Comparison of ENCODE assay signal across 18 mouse cellular contexts in genomic region chr17:87285731-87286465, GRCm38 (mm10). TPM values are rescaled to one million over a fixed set of nuclear protein-coding genes. Genes with fewer than 3 reads are reported as not detected.
DNase-seq lines count a peak whose midpoint lies in the region; ATAC-seq and TF ChIP-seq lines count a peak whose summit lies in the region.
"Had no signal": no experiment of that assay in that cellular context is flagged by ENCODE, and none has a peak within 500 bp of the region (broad histone marks: within the 10 kb centered on the region; RNA-seq: fewer than 3 reads in every experiment).

No protein-coding gene starts in this region.

- H3K4me2 ChIP-seq in kidney, postnatal 0 days (ENCODE audit: low read length), result no peak overlapping the region
- H3K4me2 ChIP-seq: embryonic facial prominence, embryonic 15.5 days had no signal

- no peaks in the 10 kb centered on the region for H3K9me3 ChIP-seq in kidney, postnatal 0 days (replicated peaks; ENCODE audit: low read length)
- H3K9me3 ChIP-seq: embryonic facial prominence, embryonic 15.5 days; heart, embryonic 10.5 days; megakaryocyte, embryonic 14.5 days had no signal

- H3K36me3 ChIP-seq in kidney, postnatal 0 days (ENCODE audit: insufficient read depth, low read length), result no peaks in the 10 kb centered on the region
- peaks cover 2% of the 10 kb centered on the region; the same call in 1 of the 2 replicates for H3K36me3 ChIP-seq in spleen, adult 2 months (ENCODE audit: control insufficient read depth, insufficient read depth, low read length)
- H3K36me3 ChIP-seq: embryonic facial prominence, embryonic 15.5 days; heart, embryonic 10.5 days had no signal

- H3K9ac ChIP-seq in kidney, postnatal 0 days (ENCODE audit: low read depth, low read length), result no peak overlapping the region
- H3K9ac ChIP-seq: embryonic facial prominence, embryonic 15.5 days had no signal

- no peak for TF ChIP-seq POLR2A in spleen, adult 2 months (IDR thresholded peaks at IDR 0.05; ENCODE audit: low read depth, low read length)

- H3K4me1 ChIP-seq in kidney, postnatal 0 days (replicated peaks; ENCODE audit: insufficient read depth, low read length), result peaks cover 5% of the 10 kb centered on the region
- H3K4me1 ChIP-seq in spleen, adult 2 months (ENCODE audit: control insufficient read depth, insufficient read depth, insufficient read length), result peaks cover 29% of the 10 kb centered on the region; the same call in 1 of the 2 replicates

- 52% methylated on average over 23 of the region's 23 CpGs for WGBS in kidney, postnatal 0 days
- 54% methylated on average over 23 of the region's 23 CpGs for WGBS in spleen, adult 2 months

- no peak overlapping the region for H3K4me3 ChIP-seq in kidney, postnatal 0 days (replicated peaks; ENCODE audit: low read depth, low read length)
- no peak overlapping the region for H3K4me3 ChIP-seq in spleen, adult 2 months (ENCODE audit: extremely low read depth, insufficient read depth, insufficient read length)
- H3K4me3 ChIP-seq: embryonic facial prominence, embryonic 15.5 days; heart, embryonic 10.5 days; megakaryocyte, embryonic 14.5 days had no signal

- no peak for ATAC-seq in kidney, postnatal 0 days (replicated peaks; ENCODE audit: low FRiP score, low read depth)
- ATAC-seq: hindbrain, postnatal 0 days; Patski had no signal

- peak; percentile 37 for DNase-seq in kidney, postnatal 0 days (ENCODE audit: low spot score)
- no peak for DNase-seq in kidney, postnatal 4 days
- no peak for DNase-seq in spleen, adult 2 months (ENCODE audit: low read depth in 1 of 2, low spot score in 2 of 2)
- no peak for DNase-seq in spleen, postnatal 14 days (ENCODE audit: low spot score in 2 of 2)
- peak; percentile 53 for DNase-seq in ZHBTc4 (ENCODE audit: low read depth, low spot score)
- DNase-seq in testis, postnatal 14 days (ENCODE audit: low spot score), result peak; percentile 67
- no peak for DNase-seq in ovary, postnatal 36 days (ENCODE audit: low spot score)
- DNase-seq: adrenal gland, postnatal 10 days; cerebellum, adult 18-20 months; gastrocnemius, postnatal 14 days; liver; right cerebral cortex, adult 18-20 months had no signal

- TF ChIP-seq CTCF in kidney, postnatal 0 days (IDR thresholded peaks at IDR 0.05; ENCODE audit: low read depth), result no peak
- TF ChIP-seq CTCF in spleen, adult 2 months (IDR thresholded peaks at IDR 0.05; ENCODE audit: extremely low read depth, insufficient read depth, insufficient read length, insufficient replicate concordance), result no peak

- no peak overlapping the region for H3K27ac ChIP-seq in kidney, postnatal 0 days
- H3K27ac ChIP-seq in spleen, adult 2 months (ENCODE audit: insufficient read depth, low read length), result peak overlapping the region; percentile 67
- H3K27ac ChIP-seq: embryonic facial prominence, embryonic 15.5 days; heart, embryonic 10.5 days; hindbrain, postnatal 0 days had no signal

- no peaks in the 10 kb centered on the region for H3K27me3 ChIP-seq in kidney, postnatal 0 days (ENCODE audit: insufficient read depth, low read length)
- no peaks in the 10 kb centered on the region for H3K27me3 ChIP-seq in spleen, adult 2 months (ENCODE audit: control insufficient read depth, insufficient read depth, low read length)
- H3K27me3 ChIP-seq: CH12.LX; megakaryocyte, embryonic 14.5 days; Patski had no signal

RNA-seq across cellular contexts. Expression of gene Ttc7, which starts 3.2 kb away (rescaled TPM):
- polyA plus RNA-seq in kidney, postnatal 0 days (2015; fragmentation: Nextera tagmentation; extraction: Ambion mirVana), result 15.4 and 16.3 TPM in 2 replicates
- polyA plus RNA-seq in spleen, adult 2 months (2012; rRNA removed), result 88.6 and 234 TPM in 2 replicates

RNA-seq across cellular contexts. Expression of gene Mcfd2, which starts 20.2 kb away (rescaled TPM):
- 140 and 151 TPM in 2 replicates for polyA plus RNA-seq in kidney, postnatal 0 days (2015; fragmentation: Nextera tagmentation; extraction: Ambion mirVana)
- polyA plus RNA-seq in spleen, adult 2 months (2012; rRNA removed), result 38.5 and 47.0 TPM in 2 replicates

Comparison
In these comparisons a context has a peak if more than half of its experiments do, and no peak if none do; other contexts are left out.
1. DNase-seq: peak in kidney, postnatal 0 days (single experiment), ZHBTc4 (single experiment) and testis, postnatal 14 days (single experiment); none in kidney, postnatal 4 days (0 of 2), spleen, adult 2 months (0 of 2), spleen, postnatal 14 days (0 of 2) and ovary, postnatal 36 days (single experiment).